In genomic region chr11:85825823-85826222, GRCm38 (mm10) we compare ENCODE assay signal across 27 mouse cellular contexts. TPM values are rescaled to one million over a fixed set of nuclear protein-coding genes. Genes with fewer than 3 reads are reported as not detected.
DNase-seq lines count a peak whose midpoint lies in the region; ATAC-seq and TF ChIP-seq lines count a peak whose summit lies in the region.
"Had no signal": no experiment of that assay in that cellular context is flagged by ENCODE, and none has a peak within 500 bp of the region (broad histone marks: within the 10 kb centered on the region; RNA-seq: fewer than 3 reads in every experiment).

No protein-coding gene starts in this region.

- peaks cover 22% of the 10 kb centered on the region for H3K27me3 ChIP-seq in intestine, embryonic 16.5 days (replicated peaks; ENCODE audit: control insufficient read depth, insufficient read depth, low read length)
- no peaks in the 10 kb centered on the region for H3K27me3 ChIP-seq in kidney, adult 2 months (replicated peaks; ENCODE audit: control insufficient read depth, insufficient read depth, low read length)
- H3K27me3 ChIP-seq in midbrain, embryonic 15.5 days (replicated peaks): peaks cover 68% of the 10 kb centered on the region
- H3K27me3 ChIP-seq in midbrain, embryonic 16.5 days (ENCODE audit: control insufficient read depth, insufficient read depth, low read depth, low read length): peaks cover 56% of the 10 kb centered on the region

- WGBS in intestine, embryonic 16.5 days: 52% methylated on average over 7 of the region's 7 CpGs
- 31% methylated on average over 7 of the region's 7 CpGs for WGBS in kidney, adult 2 months
- 83% methylated on average over 7 of the region's 7 CpGs for WGBS in midbrain, embryonic 15.5 days
- WGBS in midbrain, embryonic 16.5 days: 81% methylated on average over 7 of the region's 7 CpGs

- no peak for TF ChIP-seq POLR2A in kidney, adult 2 months (IDR thresholded peaks at IDR 0.05; ENCODE audit: low read depth, low read length)

- DNase-seq in gastrocnemius, adult 2 months: no peak
- DNase-seq in gastrocnemius, postnatal 4 days (ENCODE audit: low spot score in 2 of 2): no peak
- DNase-seq in kidney, adult 2 months: peak; percentile 86
- DNase-seq in kidney, postnatal 10 days: peak; percentile 56
- DNase-seq in ovary, adult 18-20 months (ENCODE audit: low spot score): no peak
- DNase-seq: cerebellum, adult 8-10 months; forebrain, postnatal 0 days; heart, adult 11 months; liver, embryonic 13.5 days; right cerebral cortex, adult 18-20 months; thymus, postnatal 4 days had no signal

- H3K4me1 ChIP-seq in intestine, embryonic 16.5 days (ENCODE audit: control insufficient read depth, insufficient read depth, low read length): peaks cover 18% of the 10 kb centered on the region
- H3K4me1 ChIP-seq in kidney, adult 2 months (ENCODE audit: control insufficient read depth, insufficient read depth, low read length): peaks cover 25% of the 10 kb centered on the region
- H3K4me1 ChIP-seq in midbrain, embryonic 15.5 days: peaks cover 13% of the 10 kb centered on the region
- H3K4me1 ChIP-seq in midbrain, embryonic 16.5 days (ENCODE audit: control insufficient read depth, insufficient read depth, low read length): peaks cover 5% of the 10 kb centered on the region; the same call in 1 of the 2 replicates

- ATAC-seq in intestine, embryonic 16.5 days: peak; percentile 29; the same call in 1 of the 2 replicates
- no peak for ATAC-seq in midbrain, embryonic 15.5 days (replicated peaks)
- ATAC-seq in midbrain, embryonic 16.5 days: no peak
- ATAC-seq: forebrain, postnatal 0 days; hindbrain, embryonic 16.5 days had no signal

- no peak overlapping the region for H3K4me2 ChIP-seq in intestine, embryonic 16.5 days (ENCODE audit: low read depth, low read length)
- H3K4me2 ChIP-seq in midbrain, embryonic 15.5 days: no peak overlapping the region
- no peak overlapping the region for H3K4me2 ChIP-seq in midbrain, embryonic 16.5 days (ENCODE audit: low read length)
- H3K4me2 ChIP-seq: embryonic facial prominence, embryonic 13.5 days; heart, embryonic 15.5 days; limb, embryonic 13.5 days; liver, embryonic 13.5 days; lung, embryonic 15.5 days; neural tube, embryonic 12.5 days had no signal

- peak overlapping the region; percentile 28 for H3K27ac ChIP-seq in gastrocnemius, adult 2 months
- no peak overlapping the region for H3K27ac ChIP-seq in intestine, embryonic 16.5 days (ENCODE audit: low read length)
- peak overlapping the region; percentile 53 for H3K27ac ChIP-seq in kidney, adult 2 months (ENCODE audit: insufficient read depth, low read depth, low read length)
- H3K27ac ChIP-seq in midbrain, embryonic 15.5 days: no peak overlapping the region
- no peak overlapping the region for H3K27ac ChIP-seq in midbrain, embryonic 16.5 days (ENCODE audit: low read length)
- H3K27ac ChIP-seq: embryonic facial prominence, embryonic 13.5 days; heart, embryonic 15.5 days; limb, embryonic 13.5 days; liver, embryonic 13.5 days; lung, embryonic 15.5 days; macrophage; midbrain, embryonic 10.5 days; neural tube, embryonic 12.5 days had no signal

- no peak overlapping the region for H3K9ac ChIP-seq in intestine, embryonic 16.5 days (ENCODE audit: low read depth, low read length)
- H3K9ac ChIP-seq in midbrain, embryonic 15.5 days: no peak overlapping the region
- H3K9ac ChIP-seq in midbrain, embryonic 16.5 days (ENCODE audit: low read depth, low read length): no peak overlapping the region
- H3K9ac ChIP-seq: embryonic facial prominence, embryonic 13.5 days; forebrain, postnatal 0 days; heart, embryonic 15.5 days; limb, embryonic 13.5 days; liver, embryonic 13.5 days; lung, embryonic 15.5 days; neural tube, embryonic 12.5 days had no signal

- no peak overlapping the region for H3K4me3 ChIP-seq in gastrocnemius, adult 2 months
- no peak overlapping the region for H3K4me3 ChIP-seq in intestine, embryonic 16.5 days (ENCODE audit: low read length)
- no peak overlapping the region for H3K4me3 ChIP-seq in kidney, adult 2 months (ENCODE audit: insufficient read depth, low read depth, low read length)
- H3K4me3 ChIP-seq in midbrain, embryonic 15.5 days: no peak overlapping the region
- no peak overlapping the region for H3K4me3 ChIP-seq in midbrain, embryonic 16.5 days (ENCODE audit: low read depth, low read length)
- H3K4me3 ChIP-seq: embryonic facial prominence, embryonic 13.5 days; heart, embryonic 15.5 days; limb, embryonic 13.5 days; liver, embryonic 13.5 days; lung, embryonic 15.5 days; midbrain, embryonic 10.5 days; neural tube, embryonic 12.5 days had no signal

- TF ChIP-seq CTCF in gastrocnemius, adult 2 months (IDR thresholded peaks at IDR 0.05): no peak
- TF ChIP-seq CTCF in kidney, adult 2 months (conservative IDR thresholded peaks at IDR 0.05; ENCODE audit: insufficient read depth, insufficient read length, low read depth, low read length): no peak

- H3K9me3 ChIP-seq in intestine, embryonic 16.5 days (ENCODE audit: control insufficient read depth, low read length): no peaks in the 10 kb centered on the region
- no peaks in the 10 kb centered on the region for H3K9me3 ChIP-seq in midbrain, embryonic 15.5 days
- H3K9me3 ChIP-seq in midbrain, embryonic 16.5 days (replicated peaks; ENCODE audit: control insufficient read depth, low read length, poor library complexity, severe bottlenecking): no peaks in the 10 kb centered on the region
- H3K9me3 ChIP-seq: embryonic facial prominence, embryonic 13.5 days; heart, embryonic 15.5 days; limb, embryonic 13.5 days; liver, embryonic 13.5 days; lung, embryonic 15.5 days; midbrain, embryonic 10.5 days; neural tube, embryonic 12.5 days had no signal

- intact Hi-C loops in gastrocnemius, adult 2 months (cut with DNase I): no loop called here

- no peaks in the 10 kb centered on the region for H3K36me3 ChIP-seq in intestine, embryonic 16.5 days (ENCODE audit: control insufficient read depth, insufficient read depth, low read length)
- no peaks in the 10 kb centered on the region for H3K36me3 ChIP-seq in kidney, adult 2 months (ENCODE audit: control insufficient read depth, insufficient read depth, low read length)
- H3K36me3 ChIP-seq in midbrain, embryonic 15.5 days (replicated peaks): no peaks in the 10 kb centered on the region
- no peaks in the 10 kb centered on the region for H3K36me3 ChIP-seq in midbrain, embryonic 16.5 days (ENCODE audit: control insufficient read depth, insufficient read depth, low read length)
- H3K36me3 ChIP-seq: embryonic facial prominence, embryonic 13.5 days; heart, embryonic 15.5 days; limb, embryonic 13.5 days; liver, embryonic 13.5 days; lung, embryonic 15.5 days; midbrain, embryonic 10.5 days; neural tube, embryonic 12.5 days had no signal

RNA-seq across cellular contexts. Expression of gene Tbx2, which starts 6.5 kb away (rescaled TPM):
- total RNA-seq in gastrocnemius, adult 2 months (2021): 1 to 10 TPM; 1.7 to 3.6 TPM
- total RNA-seq in gastrocnemius, postnatal 4 days (2021): 10 to 100 TPM; 17.1 to 20.8 TPM
- 1.7 and 2.2 TPM in 2 replicates for polyA plus RNA-seq in intestine, embryonic 16.5 days (2015; fragmentation: Nextera tagmentation; extraction: Ambion mirVana)
- polyA plus RNA-seq in kidney, adult 2 months (2012; rRNA removed): 58.5 and 66.9 TPM in 2 replicates
- 1.0 TPM in 2 replicates for polyA plus RNA-seq in midbrain, embryonic 15.5 days (2015; fragmentation: Nextera tagmentation; extraction: Ambion mirVana)
- 0.39 and 0.57 TPM in 2 replicates for polyA plus RNA-seq in midbrain, embryonic 16.5 days (2015; fragmentation: Nextera tagmentation; extraction: Ambion mirVana)
- polyA plus RNA-seq: macrophage had no signal

RNA-seq across cellular contexts. Expression of gene Gm11444, which starts 24.3 kb away (rescaled TPM):
- not detected for total RNA-seq in gastrocnemius, adult 2 months (2021)
- total RNA-seq in gastrocnemius, postnatal 4 days (2021): not detected
- not detected in 2 replicates for polyA plus RNA-seq in intestine, embryonic 16.5 days (2015; fragmentation: Nextera tagmentation; extraction: Ambion mirVana)
- polyA plus RNA-seq in kidney, adult 2 months (2012; rRNA removed): not detected in 2 replicates
- not detected in 2 replicates for polyA plus RNA-seq in midbrain, embryonic 15.5 days (2015; fragmentation: Nextera tagmentation; extraction: Ambion mirVana)
- polyA plus RNA-seq in midbrain, embryonic 16.5 days (2015; fragmentation: Nextera tagmentation; extraction: Ambion mirVana): not detected in 2 replicates
- total RNA-seq: common myeloid progenitor, adult 5-6 weeks; forebrain, postnatal 0 days; gastrocnemius, adult 8-10 months; hematopoietic stem cell, adult 5-6 weeks; layer of hippocampus, postnatal 14 days had no signal
- polyA plus RNA-seq: C2C12; embryonic facial prominence, embryonic 13.5 days; forebrain, postnatal 0 days; heart, embryonic 15.5 days; hindbrain, embryonic 16.5 days; liver, embryonic 13.5 days; lung, embryonic 15.5 days; macrophage; midbrain, embryonic 10.5 days; neural tube, embryonic 12.5 days had no signal

Comparison
In these comparisons a context has a peak if more than half of its experiments do, and no peak if none do; other contexts are left out.
1. DNase-seq: peak in kidney, adult 2 months (single experiment) and kidney, postnatal 10 days (single experiment); none in gastrocnemius, adult 2 months (single experiment), gastrocnemius, postnatal 4 days (0 of 2) and ovary, adult 18-20 months (single experiment).
2. H3K27ac ChIP-seq: peak in gastrocnemius, adult 2 months (single experiment) and kidney, adult 2 months (single experiment); none in intestine, embryonic 16.5 days (single experiment), midbrain, embryonic 15.5 days (single experiment) and midbrain, embryonic 16.5 days (single experiment).
3. RNA of gene Tbx2, which starts 6.5 kb away (polyA plus RNA-seq): 58.5 to 66.9 TPM in kidney, adult 2 months; 1.7 to 2.2 TPM in intestine, embryonic 16.5 days, 1.0 TPM in midbrain, embryonic 15.5 days and 0.39 to 0.57 TPM in midbrain, embryonic 16.5 days; every median in the first group is over 10 times any median in the second.